Mouse (Mus musculus) hematopoietic stem cell, adult 5-6 weeks (primary cell): ENCODE results near the gene Bcs1l. TPM values are rescaled to one million over a fixed set of nuclear protein-coding genes. Genes with fewer than 3 reads are reported as not detected.

Source experiments
- ATAC-seq, 2 experiments: fragments of 125-278 bp in 1 of 2; replicated peaks in 1 of 2; 2 replicates each; pipeline ENCODE4 v1.8.0; 2016 to 2017; ENCODE audit warnings: inconsistent platforms in 2 of 2, mild to moderate bottlenecking in 2 of 2, moderate number of reproducible peaks in 2 of 2, low read depth in 1 of 2, moderate TSS enrichment in 1 of 2; ENCODE audit not compliant: low FRiP score in 2 of 2, poor library complexity in 2 of 2, severe bottlenecking in 2 of 2, insufficient read depth in 1 of 2, low TSS enrichment in 1 of 2
- total RNA-seq: library from RNA; stranded (forward); fragments of 172-1452, 232-1000 nt; gene quantifications from 2 replicates; pipeline ENCODE4 v1.2.3, GENCODE M21; 2017

Bcs1l gene
- 14.9 and 25.4 TPM in 2 replicates for total RNA-seq

- peak; percentile 97 to 98 for ATAC-seq
Measured at GRCm38 (mm10) chr1:74587773-74588445, at the start of gene Bcs1l, which contains the start of gene Zfp142. Gene Bcs1l, plus strand, starts transcription at chr1:74588289. Gene Zfp142, minus strand, starts transcription at chr1:74588246.

DNA sequence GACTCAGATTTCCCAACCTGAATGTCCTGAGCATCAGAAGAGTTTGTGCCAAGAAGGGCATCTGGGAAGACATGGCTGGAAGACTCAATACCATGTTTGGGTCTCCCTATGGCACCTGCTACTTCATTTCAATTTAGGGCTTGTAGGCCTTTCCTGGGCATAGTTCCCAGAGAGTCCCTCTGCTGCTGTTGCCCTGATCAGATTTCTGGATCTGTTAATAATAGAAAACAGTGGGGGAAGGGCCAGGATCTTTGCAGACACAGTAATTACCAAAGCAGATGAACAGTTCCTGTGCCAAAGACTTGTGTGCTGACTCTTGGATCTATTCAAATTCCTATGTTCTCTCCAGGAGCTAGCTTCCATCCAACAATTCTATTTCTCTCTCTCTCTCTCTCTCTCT is 49.4 kb upstream of the Bcs1l start:
- no peak for ATAC-seq

GRCm38 (mm10) chr1:74542451-74542961 is 45.6 kb upstream of the Bcs1l start, which contains the start of gene Plcd4:
Gene Plcd4, plus strand, starts transcription at chr1:74542888.
- ATAC-seq: no peak

- ATAC-seq: no peak
Measured at GRCm38 (mm10) chr1:74544184-74544583, 43.9 kb upstream of the Bcs1l start, which contains the start of gene Usp37. Gene Usp37, minus strand, starts transcription at chr1:74544284.

DNA sequence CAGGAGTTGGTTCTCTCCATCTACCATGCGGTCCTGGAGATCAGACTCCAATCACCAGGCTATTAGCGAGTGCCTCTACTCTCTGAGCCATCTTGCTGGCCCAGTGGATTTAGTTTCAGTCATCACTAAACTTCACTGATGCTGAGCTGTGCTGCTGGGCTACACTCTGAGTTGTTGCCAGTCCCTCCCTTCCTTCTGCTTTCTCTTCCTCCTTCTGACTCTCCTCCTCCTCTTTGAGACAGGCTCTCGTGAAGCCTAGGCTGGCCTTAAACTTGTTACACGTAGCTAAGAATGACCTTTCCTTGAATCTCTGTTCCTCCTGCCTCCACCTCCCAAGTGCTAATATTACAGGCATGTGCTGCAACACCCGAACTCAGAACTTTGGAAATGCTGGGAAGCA is 29.0 kb upstream of the Bcs1l start:
- no peak for ATAC-seq

GRCm38 (mm10) chr1:74565834-74566233 is 22.3 kb upstream of the Bcs1l start:
- no peak for ATAC-seq

DNA sequence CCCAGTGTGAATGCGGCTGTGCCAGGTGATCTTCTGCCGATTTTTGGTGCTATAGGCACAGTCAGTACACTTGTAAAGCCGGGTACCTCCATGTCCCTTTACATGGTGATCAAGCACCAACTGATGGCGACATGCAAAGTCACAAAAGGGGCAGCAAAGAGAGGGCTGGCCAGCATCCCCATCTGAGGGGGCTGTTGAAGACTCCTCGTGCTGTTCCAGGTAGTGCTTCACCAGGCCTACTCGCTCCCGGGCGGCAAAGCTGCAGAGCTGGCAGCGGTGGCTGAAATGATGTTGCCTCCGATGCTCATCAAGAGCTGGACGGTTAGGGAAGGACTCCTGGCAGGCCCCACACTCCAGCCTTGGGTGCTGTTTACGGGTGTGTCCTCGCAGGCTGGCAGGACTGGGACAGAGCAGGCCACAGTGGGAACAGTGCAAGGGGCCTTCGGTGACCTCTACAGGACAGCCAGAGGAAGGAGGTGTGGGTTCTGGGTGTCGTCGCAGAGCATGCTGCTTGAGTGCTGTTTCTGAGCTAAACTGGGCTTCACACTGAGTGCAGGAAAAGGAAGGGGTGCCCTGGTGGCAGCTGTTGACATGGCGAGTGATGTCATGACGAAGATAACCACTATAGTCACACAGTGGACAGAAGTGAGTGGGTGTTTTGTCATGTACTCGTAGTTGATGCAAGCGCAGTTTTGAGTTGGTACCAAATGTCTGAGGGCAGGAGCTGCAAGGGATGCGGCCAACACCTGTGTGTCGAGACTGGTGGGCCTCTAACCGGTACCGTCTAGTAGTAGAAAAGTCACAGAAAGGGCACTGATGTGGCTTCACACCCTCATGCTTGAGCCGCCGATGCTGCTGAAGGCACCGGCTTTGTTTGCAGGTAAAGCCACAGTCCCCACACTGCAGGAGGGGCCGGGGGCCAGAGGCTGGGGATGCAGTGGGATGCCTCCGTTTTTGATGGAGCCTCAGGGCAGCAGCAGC is 18.1 kb upstream of the Bcs1l start:
- no peak for ATAC-seq

DNA sequence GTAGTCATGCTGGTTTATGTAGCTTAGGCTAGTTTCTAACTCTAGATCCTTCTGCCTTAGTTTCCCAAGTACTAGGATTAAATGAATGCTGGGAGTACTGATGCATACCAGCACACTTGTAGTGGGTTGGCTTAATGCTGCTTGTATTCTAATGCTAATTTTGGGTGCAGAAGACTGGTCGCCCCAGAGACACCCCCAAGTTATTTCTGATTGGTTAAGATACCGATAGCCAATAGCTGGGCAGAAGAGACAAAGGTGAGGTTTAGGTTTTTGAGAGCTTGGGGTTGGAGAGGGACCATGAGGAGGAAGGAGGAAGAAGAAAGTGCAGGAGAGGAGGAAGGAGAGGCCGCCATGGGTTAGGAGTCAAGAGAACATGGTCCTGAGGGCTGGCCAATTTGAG is 5.5 kb upstream of the Bcs1l start:
- ATAC-seq: no peak

- ATAC-seq: no peak
Measured at GRCm38 (mm10) chr1:74584616-74585398, 3.3 kb upstream of the Bcs1l start.

- no peak for ATAC-seq
Measured at GRCm38 (mm10) chr1:74587233-74587772, 786 bp upstream of the Bcs1l start.

DNA sequence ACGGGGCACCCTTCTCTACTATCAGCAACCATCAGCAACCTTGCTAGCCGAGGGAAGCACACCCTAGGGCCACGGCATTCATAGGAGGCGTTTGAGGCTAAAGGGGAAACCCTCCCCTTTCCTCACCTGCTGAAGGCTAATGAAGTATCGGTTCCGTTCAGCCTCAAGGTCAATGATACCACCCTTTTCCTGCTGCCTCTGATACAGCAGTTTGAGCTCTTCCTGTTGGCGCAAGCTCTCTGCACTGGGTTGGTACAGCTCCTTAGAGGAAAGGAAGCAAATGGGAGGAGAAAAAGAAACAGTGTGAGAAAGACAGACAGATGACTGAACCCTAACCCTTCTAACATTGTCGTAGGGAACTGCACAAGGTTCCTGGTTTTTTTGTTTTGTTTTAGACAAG is 6.3 kb downstream of the Bcs1l start:
- peak; percentile 83 to 85 for ATAC-seq

- peak; percentile 29 to 54 for ATAC-seq
Measured at GRCm38 (mm10) chr1:74600501-74601266, 12.6 kb downstream of the Bcs1l start.

DNA sequence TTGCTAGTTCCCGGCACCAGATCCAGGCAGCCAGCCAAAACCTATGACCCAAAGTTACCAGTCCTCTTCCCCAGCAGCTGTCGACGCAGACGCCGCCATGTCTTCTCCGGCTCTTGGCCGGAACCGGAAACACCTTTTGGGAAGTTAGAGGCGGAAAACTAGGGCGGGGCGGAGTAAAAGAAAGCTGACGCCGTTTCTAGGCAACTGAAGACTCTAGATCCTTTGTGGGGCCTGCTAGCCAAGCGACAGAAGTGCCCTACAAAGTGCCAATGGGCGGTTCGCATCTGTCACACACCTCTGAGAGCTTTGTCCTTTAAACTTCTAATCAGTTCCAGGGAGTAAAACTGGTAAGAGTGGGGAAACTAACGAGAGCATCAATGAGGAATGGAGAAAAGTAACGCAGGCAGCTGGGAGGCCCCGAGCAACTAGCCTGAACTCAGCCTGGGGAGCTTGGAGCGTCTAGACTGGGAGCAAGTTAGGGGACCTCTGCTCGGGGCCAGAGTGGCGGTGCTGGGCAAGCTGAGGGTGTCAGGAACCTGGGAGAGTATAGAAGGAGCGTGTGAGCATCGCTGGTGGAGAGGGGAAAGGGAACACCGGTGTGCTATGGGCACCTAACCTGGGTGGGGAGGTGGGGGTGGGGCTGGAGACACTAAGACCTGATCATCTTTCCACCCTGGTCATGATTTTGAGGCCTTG is 13.3 kb downstream of the Bcs1l start, which contains the start of the genes Rnf25 and Stk36:
Rnf25 (minus strand) TSS at position 131 of the 696 bp plus-strand sequence.
Stk36 (plus strand) TSS at position 179 of the 696 bp plus-strand sequence.
- ATAC-seq: peak; percentile 96 to 97

DNA sequence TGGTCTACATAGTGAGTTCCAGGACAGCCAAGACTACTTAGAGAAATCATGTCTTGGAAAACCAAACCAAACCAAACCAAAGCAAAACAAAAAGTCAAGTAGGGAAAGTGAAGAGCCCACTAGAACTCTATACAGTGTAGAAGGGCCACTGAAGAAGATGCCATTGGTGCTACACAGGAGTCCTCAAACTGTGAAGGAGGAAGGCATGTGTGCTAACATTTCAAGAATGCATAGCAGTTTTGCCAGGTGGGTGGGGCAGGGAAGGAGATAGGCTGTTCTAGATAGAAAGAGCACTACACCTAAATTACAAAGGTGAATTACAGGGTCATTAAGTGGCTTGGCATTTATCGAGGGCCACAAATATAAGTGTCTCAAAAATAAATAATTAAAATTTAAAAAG is 36.1 kb downstream of the Bcs1l start:
- no peak for ATAC-seq

- ATAC-seq: no peak
Measured at GRCm38 (mm10) chr1:74626076-74626475, 38.0 kb downstream of the Bcs1l start.

DNA sequence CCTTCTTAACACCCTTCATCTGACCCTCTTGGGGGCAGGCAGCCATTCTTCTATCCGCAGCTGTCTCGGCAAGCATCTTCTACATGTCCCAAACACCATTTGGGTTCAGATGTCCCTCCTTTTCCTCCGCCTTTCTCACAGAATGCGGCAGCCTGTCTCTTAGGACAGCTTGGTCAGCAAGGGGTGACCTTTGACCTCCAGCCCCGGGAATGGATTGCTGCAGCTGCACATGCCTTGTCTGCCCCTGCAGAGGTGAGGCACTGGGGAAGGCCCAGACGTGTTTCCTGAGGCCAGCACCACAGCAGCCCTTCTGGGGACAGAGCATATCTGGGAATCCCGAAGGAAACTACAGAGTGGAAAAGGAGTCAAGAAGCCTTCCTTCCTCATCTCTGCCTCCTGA is 39.9 kb downstream of the Bcs1l start:
- no peak for ATAC-seq
